Mouse (Mus musculus): ENCODE measurements around the gene Adcy5.
A peak's percentile ranks its signal among the peaks of the same experiment; 100 is the strongest.

The Adcy5 gene

DNA sequence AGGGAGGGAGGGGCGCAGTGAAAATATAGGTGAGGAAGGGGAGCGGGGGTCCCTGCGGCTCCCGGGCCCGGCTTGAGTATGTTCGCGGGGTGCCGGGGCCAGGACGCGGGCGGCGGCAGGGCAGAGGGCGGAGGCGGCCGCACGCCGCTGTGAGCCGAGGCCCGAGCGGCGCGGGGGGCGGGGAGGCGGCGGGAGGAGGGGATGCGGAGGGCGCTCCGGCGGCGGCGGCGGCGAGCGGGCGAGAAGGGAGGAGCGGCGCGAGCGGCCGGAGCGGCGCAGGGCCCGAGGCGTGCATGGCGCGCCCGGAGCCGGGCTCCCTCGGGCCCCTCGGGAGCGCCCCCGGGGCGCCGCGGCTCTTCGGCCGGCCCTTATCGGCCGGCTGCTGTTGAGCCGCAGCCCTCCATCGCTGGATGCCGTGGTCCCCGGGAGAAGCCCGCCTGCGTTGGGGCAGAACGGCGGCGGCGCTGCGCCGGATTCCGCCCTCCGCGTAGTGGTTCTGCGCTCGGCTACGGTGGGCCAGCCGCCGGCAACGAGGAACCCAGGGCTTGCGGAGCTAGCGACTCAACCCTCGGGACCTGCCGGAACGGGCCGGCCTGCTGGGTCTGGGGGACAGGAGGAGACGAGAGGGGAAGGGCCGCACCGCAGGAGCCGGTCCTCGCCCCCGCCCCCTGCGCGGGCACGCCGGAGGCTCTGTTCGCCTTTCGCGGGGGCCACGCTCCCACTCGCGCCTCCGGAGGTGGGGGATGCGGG lies at the start of gene Adcy5:
Adcy5 (plus strand) TSS at position 237 of the 750 bp plus-strand sequence.
- no peak for DNase-seq (ENCODE audit: low read depth, low spot score)

DNA sequence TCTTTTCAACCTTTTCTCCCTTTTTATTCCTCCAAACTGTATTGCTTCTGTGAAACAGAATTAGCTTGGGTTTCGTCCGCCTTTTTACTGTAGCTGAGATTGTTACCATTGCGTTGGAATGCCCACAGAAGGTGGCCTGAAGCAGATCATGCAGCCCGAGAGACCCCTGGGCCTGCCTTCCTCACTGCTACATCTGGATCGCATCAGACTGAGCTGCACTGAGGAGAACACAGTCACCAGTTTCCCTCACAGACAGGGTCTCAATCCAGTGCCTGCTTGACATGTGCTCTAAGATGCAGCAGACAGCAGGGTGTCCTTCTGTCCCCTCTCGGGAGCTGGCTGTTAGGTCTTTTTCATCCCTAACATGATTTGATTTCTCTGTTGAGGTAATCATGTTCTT lies 46.7 kb upstream of the Adcy5 start:
- DNase-seq (ENCODE audit: low read depth, low spot score) = no peak

DNA sequence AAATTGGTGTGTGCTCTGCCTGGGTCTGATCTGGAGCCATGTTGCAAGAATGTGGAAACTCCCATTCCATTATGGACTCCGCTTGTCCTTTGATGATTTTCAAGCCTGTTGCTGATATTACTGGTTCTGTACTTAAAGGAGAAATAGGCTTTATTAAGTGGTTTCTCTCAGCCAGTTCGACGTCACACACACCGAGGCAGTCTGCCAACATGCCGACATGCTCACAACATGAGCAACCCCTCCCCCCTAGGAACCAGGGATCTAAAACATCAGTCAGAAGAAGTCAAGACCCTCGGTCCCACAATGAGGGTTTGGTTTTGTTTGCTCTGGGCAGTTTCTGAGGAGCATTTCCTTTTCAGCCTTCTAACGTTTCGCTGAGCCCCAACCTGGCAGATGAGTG lies 45.5 kb upstream of the Adcy5 start:
- DNase-seq (ENCODE audit: low read depth, low spot score) = no peak

DNA sequence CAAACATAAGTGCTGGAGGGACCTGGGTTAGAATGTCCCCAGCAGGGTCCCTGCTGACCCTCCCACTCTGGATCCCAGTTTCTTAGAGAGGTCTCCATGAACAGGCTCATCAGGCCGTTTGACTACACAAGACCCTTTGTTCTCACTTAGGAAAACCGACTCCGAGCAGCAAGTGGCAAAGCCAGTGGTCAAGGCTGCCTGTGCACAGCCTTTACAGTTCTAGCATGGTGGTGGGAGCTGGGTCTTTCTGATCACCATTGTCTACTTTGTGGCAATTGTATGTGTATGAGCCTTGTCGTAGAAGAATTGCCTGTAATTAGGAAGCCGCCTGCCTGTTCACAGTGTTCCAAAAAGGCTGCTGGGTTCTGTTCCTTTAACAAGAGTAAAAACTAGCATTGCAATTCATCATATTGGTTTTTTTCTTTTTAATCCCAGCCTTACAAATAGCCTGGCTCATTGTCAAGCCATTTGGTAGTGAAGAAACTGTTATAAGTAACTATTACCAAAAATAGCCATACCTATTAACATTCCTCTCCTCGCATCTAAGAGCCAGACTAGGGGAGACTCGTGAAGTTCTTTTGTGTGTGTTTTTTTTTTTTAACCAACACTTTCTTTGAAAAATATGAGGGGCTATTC lies 44.9 kb upstream of the Adcy5 start:
- DNase-seq (ENCODE audit: low read depth, low spot score) = no peak

DNA sequence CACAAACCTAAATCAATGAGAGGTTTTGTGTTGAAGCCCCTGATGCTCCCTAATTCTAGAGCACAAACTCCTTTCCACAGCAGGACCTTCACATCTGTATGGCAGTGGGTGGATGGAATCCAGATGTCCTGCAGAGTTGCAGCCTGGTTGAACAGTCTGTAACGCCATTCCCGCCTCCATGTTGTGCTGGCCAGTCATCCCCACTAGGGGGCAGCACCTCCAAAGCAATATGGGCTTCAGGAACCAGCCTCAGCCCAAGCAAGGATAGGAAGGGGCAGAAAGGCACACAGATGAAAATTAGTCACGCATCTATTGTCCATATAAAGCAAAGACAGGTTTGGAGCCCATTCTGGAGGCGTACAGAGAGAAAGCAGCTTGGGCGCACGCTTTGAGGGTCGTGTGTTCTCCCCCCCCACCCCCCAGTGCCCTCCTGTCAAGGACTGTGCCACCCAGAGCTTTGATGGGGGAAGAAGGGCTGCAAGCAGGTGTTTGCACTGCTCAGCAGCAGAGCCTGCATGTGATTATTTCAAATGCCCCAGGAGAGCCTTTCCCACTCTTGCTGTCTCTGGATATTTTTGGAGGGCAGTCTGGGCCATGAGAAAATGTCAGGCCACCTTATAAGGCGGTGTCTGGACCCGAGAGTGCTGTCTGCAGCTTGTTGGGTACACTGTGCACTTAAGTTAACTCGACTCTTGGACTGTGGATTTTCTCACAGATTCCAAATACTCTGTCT lies 44.1 kb upstream of the Adcy5 start:
- peak; percentile 52 for DNase-seq (ENCODE audit: low read depth, low spot score)

DNA sequence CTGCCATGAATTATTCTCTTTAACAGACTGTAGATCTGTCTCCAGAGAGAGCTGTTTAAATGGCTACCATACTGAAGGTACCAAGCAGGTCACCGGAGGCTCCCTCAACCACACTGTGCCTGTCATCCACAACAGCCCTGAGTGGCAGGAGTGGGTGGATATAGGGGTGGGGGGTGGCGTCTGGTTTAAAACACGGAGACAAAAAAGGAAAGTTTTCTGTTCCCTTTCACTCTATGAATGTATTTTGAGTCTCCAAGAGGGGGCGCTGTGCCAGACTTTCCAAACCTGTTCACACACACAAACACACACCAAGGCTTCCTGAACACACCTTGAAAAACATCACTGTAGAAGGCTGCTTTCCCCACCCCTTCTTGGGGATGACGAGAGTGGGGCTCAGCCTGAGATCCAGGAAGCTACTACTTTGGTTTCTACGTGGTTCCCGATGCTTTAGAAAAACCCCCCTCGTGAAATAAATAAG lies 43.5 kb upstream of the Adcy5 start:
- DNase-seq (ENCODE audit: low read depth, low spot score) = no peak

DNA sequence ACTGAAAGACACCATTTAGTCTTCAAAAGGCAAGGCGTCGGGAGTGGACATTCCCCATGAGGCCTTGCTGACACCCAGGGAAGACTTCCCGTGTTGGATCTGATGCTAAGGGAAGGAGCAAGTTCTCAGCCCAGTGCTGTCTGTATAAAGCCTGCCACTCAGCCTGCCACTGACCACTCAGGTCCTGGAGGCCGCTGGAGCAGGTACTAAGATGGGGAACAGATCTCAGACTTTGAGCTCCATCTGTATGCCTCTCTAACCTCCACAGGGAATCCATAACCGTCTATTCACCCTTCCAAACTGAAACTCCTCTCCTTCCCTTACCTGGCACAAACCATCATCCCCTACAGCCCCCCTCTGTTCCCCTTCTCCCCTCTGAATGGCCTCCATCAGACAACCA lies 41.2 kb upstream of the Adcy5 start:
- DNase-seq (ENCODE audit: low read depth, low spot score) = no peak

DNA sequence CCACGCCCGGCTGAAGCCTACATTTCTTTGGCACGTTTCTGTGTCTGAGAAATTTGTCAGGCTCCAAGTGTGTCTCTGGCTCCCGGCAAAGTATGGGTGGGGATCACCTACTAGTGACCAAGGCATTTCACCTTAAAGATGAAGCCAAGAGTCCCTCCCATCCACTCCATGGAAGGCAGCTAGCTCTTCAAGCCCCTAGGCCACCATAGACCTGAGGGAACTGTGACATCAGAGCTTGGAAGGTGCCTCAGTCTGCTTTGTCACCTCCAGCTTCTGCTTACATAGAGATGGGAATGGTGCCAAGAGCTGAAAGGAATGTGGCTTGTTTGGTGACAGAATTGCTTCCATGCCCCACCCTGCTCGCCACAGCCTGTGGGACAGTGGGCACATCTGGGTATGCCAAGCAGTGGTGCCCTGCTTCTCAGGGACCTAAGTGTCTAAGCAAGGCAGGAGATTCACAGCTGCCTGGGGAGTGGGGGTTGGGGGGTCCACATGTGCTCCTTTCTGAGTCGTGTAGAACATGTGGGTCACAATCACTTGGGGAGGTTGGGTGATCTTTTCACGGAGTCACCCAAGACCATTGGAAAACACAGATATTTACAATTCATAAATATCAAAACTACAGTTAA lies 38.2 kb upstream of the Adcy5 start:
- DNase-seq (ENCODE audit: low read depth, low spot score) = no peak

DNA sequence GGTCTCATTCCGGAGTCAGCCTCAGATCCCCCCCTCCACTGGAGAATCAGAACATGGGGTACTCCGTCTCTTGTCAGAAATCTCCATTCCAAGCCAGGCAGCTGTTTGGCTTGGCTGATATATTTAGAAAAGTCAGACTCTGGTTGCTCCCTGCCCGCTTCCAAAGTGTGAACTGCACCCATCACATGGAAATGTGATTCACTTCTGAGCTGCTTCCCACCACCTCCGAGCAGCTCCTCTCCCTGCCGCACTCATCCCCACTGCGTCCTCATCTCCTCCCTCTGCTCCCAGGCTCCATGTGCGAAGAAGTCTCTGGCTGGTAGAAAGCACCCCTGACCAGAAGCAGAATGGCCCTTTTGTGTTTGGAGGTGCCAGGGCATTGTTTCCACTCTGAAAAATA lies 37.2 kb upstream of the Adcy5 start:
- DNase-seq (ENCODE audit: low read depth, low spot score) = no peak

DNA sequence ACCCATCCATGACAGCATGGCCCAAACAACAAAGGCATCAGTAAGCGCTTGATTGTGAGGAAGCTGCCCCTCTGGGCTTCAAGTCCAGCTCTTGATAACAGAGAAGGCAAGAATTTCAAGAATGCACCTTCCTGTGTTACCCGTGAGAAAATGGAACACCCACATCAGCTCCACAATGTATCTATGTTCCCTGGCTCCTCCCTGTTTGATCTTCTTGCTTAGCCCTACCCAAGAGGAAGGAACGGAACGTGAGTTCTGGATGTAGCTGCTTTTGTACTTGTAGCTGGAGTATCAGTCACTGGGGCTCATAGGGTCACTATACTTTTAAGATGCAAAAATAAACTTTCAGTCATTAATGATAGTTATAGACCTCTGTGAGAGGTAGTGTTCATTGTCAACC lies 34.1 kb upstream of the Adcy5 start:
- no peak for DNase-seq (ENCODE audit: low read depth, low spot score)

DNA sequence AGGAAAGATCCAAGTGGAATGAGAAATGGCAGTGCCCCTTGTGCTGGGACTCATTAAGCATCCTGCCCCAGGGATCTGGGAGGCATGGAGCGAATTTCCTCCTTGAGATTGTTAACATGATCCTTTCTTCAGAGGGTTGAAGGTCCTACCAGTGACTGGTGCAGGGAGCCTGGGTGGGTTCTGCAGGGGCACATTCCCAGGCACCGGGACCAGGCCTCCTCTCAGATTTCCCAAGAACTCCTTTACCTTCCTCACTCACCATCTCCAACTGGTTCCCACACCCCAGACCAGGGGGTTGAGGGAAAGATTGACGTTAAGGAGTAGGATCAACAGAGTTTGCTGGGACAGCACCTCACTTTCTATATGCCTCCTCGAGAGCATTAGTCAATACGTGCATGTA lies 27.4 kb upstream of the Adcy5 start:
- no peak for DNase-seq (ENCODE audit: low read depth, low spot score)

DNA sequence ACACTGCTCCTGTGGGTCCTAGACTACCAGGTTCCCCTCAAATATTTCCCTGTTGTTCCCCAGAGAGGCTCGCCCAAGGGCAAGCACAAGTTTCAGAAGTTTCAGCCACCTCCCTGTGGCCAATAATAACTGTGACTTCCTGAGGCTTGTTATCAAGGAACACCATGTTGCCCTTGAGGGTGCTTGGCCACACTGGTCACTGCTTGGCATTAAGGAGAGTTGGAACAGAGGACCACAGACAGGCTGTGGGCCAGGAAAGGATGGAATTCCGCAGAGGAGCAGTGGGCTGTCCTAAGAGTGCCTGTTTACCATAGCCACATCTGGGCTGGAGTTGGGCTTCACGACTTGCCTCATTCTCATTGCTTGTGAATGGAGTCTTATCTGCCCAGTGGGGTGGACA lies 24.5 kb upstream of the Adcy5 start:
- no peak for DNase-seq (ENCODE audit: low read depth, low spot score)

DNA sequence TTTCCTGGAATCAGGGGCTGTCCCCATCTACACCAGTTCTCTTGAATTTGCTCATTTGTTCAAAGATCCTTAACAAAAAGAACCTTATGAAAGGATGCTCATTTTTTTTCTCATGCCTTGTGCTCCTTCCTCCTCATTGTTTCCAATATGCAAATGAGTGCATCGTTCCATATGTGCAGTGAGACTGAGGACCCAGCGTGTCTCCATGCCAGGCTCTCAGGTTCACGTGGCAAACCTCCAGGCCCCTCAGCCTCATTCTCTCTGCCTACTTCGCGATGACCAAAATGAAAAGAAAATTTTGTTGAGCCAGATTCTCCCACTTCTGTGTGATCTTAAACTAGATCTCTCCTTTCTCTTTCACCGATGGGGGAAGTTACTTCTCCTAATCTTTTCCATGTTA lies 15.3 kb upstream of the Adcy5 start:
- DNase-seq (ENCODE audit: low read depth, low spot score) = no peak

DNA sequence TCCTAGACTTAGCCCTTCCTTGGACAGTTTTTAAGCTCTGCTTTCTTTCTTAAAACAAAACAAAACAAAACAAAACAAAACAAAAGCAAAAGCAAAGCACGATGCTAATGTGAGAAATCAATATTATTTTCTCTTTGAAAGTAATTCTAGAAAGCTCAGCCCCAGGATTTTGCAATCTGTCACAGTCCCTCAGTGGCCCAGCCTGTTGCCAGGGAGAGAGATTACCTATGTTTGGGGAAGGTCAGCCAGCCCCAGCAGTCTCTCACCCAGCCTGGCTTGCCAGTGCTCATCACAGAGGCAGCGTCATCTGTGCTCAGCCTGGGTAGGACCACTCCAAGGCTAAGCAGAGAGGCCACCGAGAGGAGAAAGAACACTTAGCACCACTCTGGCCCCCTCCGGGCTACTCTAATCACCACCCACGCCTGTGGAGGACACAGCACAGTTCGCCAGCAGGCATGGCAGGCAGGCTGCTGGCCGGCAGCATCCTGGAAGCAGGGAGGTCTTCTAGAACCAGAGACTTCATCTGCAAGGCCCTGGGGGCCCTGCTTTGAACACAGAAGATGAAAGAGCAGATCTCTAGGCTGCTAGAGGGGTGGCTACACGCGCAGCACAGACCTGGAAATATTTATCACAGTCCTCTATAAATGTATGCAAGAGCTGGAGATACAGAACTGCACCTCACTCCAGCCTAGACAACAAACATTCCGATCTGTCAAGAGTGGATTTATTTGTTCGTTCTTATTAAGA lies 14.6 kb upstream of the Adcy5 start:
- no peak for DNase-seq (ENCODE audit: low read depth, low spot score)

DNA sequence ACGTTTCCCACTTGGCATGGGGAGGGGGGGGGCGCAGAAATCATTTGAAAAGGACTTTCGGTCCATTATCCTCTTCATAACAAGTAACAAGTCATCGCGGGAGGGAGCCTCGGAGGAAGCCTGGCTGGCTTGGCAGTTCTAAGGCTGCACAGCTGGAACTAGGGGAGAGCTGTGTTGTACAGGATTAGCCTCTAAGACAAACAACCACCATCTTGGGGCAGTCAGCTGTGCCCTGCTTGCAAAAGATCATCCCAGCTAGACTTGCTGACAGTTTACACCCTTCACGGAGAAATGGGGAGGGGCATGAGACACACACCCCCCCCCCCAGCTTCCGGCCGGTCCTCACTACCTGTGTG lies 14.1 kb upstream of the Adcy5 start:
- no peak for DNase-seq (ENCODE audit: low read depth, low spot score)

DNA sequence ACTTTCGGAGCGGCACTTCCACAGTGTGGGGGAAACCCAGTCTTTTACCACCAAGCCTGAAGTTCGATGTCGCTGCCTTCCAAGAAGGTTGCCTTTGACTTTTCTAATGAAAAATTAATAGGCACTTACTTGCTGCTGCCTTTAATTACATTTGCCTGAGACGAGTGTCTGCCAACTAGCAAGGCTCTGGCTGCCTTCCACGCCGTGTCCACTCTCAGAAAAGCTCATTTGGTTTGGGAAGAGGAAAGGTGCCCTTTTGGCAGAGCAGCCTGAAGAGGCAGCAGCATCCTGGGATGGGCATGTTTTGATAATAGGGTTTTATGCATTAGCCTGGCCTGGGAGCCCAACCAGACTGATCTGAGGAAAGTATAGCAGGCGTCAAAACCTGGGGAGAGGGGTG lies 12.8 kb upstream of the Adcy5 start:
- no peak for DNase-seq (ENCODE audit: low read depth, low spot score)

DNA sequence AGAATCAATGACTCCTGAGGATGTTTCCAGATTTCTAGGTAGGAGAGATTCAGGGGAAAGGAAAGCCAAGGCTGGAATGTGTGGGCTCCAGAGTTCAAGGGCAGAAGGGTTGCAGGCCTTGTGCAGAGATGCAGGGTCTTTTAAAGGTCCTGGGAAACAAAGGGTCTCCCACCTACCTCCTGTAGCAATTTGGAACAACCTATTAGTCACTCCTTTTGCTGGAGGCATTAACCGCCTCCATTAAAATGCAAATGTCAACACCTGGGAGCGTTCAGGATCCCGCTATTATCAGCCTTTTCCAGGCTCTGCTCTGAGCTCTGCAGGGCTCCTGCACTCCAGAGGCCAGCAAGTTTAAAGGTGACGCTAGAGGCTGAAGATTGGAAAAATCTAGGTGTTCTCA lies 8.5 kb upstream of the Adcy5 start:
- no peak for DNase-seq (ENCODE audit: low read depth, low spot score)

DNA sequence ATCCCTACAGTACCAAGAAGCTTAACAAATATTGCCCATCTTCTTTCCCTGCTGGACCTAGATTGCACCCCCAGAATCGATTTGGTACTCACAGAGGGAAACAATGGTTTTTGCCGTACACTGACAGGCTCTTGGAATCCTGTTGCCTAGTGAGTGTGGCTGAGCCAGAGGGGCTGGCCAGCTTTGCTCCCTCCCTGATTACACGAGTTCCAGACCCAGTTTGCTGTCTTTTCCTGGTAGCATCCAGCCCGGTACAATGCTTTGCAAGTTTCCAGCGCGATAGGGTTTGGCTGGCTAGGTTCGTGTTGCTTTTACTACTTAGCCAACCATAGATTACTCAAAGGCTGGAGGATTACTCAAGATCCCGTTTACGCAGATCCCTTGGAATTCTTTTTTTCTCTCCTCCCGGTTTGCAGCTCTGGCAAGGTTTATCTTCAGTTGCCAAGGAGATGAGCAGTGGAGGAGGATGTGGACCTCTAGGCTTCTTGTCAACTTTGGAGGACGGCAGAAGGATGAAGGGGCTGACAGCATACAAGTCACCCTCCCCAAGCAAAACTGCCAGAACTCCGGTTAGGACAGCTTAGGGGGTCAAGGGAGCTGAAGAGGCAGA lies 1.4 kb upstream of the Adcy5 start:
- no peak for DNase-seq (ENCODE audit: low read depth, low spot score)

DNA sequence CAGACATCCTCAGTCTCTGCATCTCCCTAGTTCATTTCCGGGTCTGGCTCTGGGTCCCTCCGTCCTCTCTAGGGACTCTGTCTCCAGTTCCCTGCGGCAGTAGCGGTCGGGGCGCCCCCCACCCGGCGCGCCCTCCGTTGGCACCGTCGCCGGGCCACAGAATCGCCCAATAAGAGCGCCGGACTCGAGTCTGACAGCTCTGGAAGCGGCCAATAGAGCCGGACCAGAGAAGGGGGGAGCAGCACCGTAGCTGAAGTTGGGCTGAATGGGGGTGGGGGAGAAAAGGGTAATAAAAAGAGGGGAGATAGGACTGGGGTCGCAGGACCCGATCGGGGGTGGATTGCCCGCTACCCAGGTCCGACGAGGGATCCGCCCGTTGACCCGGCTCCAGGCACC lies 434 bp upstream of the Adcy5 start:
- DNase-seq (ENCODE audit: low read depth, low spot score) = peak; percentile 70

DNA sequence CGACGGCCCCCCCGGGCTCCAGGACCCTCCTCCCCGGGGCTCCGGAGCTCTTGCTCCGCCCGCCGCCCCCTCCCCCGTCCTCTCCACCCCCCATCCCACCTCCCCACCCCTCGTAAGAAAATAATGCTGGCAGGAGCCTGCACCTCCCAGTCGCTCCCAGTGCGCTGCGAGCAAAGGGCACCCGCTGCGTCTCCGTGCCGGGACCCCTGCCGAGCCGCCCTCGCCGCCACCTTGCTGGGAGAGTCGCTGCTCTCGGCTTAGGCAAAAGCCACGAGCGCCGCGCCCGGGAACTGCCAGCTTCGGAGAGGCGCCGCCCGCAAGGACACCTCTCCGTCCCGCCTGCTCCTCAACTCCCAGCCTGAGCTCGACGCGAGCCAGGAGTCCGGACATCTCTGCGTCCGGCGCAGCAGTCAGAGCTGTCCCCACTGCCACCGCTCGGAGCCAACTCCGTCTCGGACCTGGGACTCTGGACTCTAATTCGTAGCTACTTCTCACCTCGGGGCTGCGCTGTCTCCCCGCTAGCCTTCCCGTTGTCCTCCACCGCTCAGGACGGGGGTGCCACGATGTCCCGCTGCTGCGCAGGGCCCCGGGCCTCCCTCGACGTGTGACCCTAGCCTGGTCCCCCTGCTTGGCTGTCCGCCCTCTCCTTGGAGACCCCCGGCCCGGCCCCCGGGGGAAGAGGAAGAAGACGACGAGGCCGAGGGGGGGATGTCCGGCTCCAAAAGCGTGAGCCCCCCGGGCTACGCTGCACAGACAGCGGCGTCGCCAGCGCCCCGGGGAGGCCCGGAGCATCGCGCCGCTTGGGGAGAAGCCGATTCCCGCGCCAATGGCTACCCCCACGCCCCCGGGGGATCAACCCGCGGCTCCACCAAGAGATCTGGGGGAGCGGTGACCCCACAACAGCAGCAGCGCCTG lies 971 bp downstream of the Adcy5 start:
- no peak for DNase-seq (ENCODE audit: low read depth, low spot score)
